Mouse (Mus musculus) CH12.LX (cell line): ENCODE measurements at regions not wholly inside any gene's neighbourhood (a gene's known extent, or its start where the extent isn't known, plus 50 kb on each side); places are given as distances from the start of the nearest gene placed in this dataset.

Experiments
- DNase-seq: peaks from one replicate; pipeline ENCODE4 v3.0.0-alpha.2; 2013; ENCODE audit errors: extremely low read depth
- H3K27ac ChIP-seq: 2 replicates; pipeline ENCODE4 v1.5.1; 2012; ENCODE audit warnings: low read depth, mild to moderate bottlenecking, control low read depth, moderate library complexity; ENCODE audit not compliant: insufficient read depth
- H3K27me3 ChIP-seq: replicated peaks from 2 replicates; pipeline ENCODE3; 2012; ENCODE audit warnings: inconsistent platforms
- H3K36me3 ChIP-seq, 2 experiments: replicated peaks in 1 of 2; 2 replicates each; pipeline versions ENCODE3 to v1.6.1; 2012; ENCODE audit warnings: inconsistent platforms in 1 of 2, low read length in 1 of 2, mild to moderate bottlenecking in 1 of 2, mixed read lengths in 1 of 2, moderate library complexity in 1 of 2; ENCODE audit not compliant: control insufficient read depth in 1 of 2, insufficient read depth in 1 of 2
- H3K4me1 ChIP-seq, 2 experiments: 2 replicates each; pipeline ENCODE4 v1.6.1; 2012; ENCODE audit warnings: inconsistent platforms in 1 of 2, moderate library complexity in 1 of 2; ENCODE audit not compliant: insufficient read depth in 2 of 2, control insufficient read depth in 1 of 2
- H3K4me2 ChIP-seq: 2 replicates; pipeline ENCODE4 v1.6.1; 2012; ENCODE audit warnings: low read depth, mild to moderate bottlenecking, control low read depth; ENCODE audit not compliant: poor library complexity, insufficient read depth, severe bottlenecking
- H3K4me3 ChIP-seq, 3 experiments: fragments of 150-350 bp in 1 of 3; sonication (generic) in 1 of 3; replicated peaks in 1 of 3; 2 replicates each; pipeline versions ENCODE3 to v1.5.1; 2011 to 2012; ENCODE audit warnings: low read depth in 2 of 3, low read length in 2 of 3, mild to moderate bottlenecking in 2 of 3, moderate library complexity in 2 of 3, control low read depth in 1 of 3, improper control_type of control experiment in 1 of 3, inconsistent platforms in 1 of 3, mixed read lengths in 1 of 3; ENCODE audit not compliant: poor library complexity in 1 of 3
- H3K79me2 ChIP-seq: replicated peaks from 2 replicates; pipeline ENCODE4 v1.6.1; 2012; ENCODE audit warnings: mild to moderate bottlenecking, moderate library complexity; ENCODE audit not compliant: control insufficient read depth, poor library complexity, insufficient read depth, severe bottlenecking; ENCODE audit errors: extremely low read depth
- H3K9ac ChIP-seq: 2 replicates; pipeline ENCODE4 v1.6.1; 2012; ENCODE audit warnings: low read depth, mild to moderate bottlenecking, control low read depth, moderate library complexity; ENCODE audit not compliant: insufficient read depth
- H3K9me3 ChIP-seq: replicated peaks from 2 replicates; pipeline ENCODE3; 2012; ENCODE audit warnings: low read length, inconsistent platforms, mixed read lengths
- BHLHE40 ChIP-seq: IDR thresholded peaks from 2 replicates; pipeline ENCODE4 v1.6.1; 2011; ENCODE audit warnings: mild to moderate bottlenecking, low read depth, low read length, improper control_type of control experiment
- CHD1 ChIP-seq: IDR thresholded peaks from 2 replicates; pipeline ENCODE4 v1.6.1; 2012; ENCODE audit warnings: low read depth, low read length, improper control_type of control experiment, inconsistent platforms
- CHD2 ChIP-seq: IDR thresholded peaks from 2 replicates; pipeline ENCODE4 v1.6.1; 2011; ENCODE audit warnings: low read length, improper control_type of control experiment
- E2F4 ChIP-seq: IDR thresholded peaks from 2 replicates; pipeline ENCODE4 v1.6.1; 2011; ENCODE audit warnings: low read depth, low read length, improper control_type of control experiment; ENCODE audit not compliant: insufficient replicate concordance
- ETS1 ChIP-seq: conservative IDR thresholded peaks from 2 replicates; pipeline ENCODE4 v1.6.1; 2012; ENCODE audit warnings: low read depth, mild to moderate bottlenecking, inconsistent platforms, low read length, improper control_type of control experiment, moderate library complexity
- GABPA ChIP-seq: IDR thresholded peaks from 2 replicates; pipeline ENCODE4 v1.6.1; 2012; ENCODE audit warnings: low read depth, low read length, improper control_type of control experiment, inconsistent platforms; ENCODE audit not compliant: insufficient replicate concordance
- IRF4 ChIP-seq: IDR thresholded peaks from 2 replicates; pipeline ENCODE4 v1.6.1; 2014; ENCODE audit warnings: low read depth, mild to moderate bottlenecking, inconsistent platforms, low read length, improper control_type of control experiment
- MAFK ChIP-seq: IDR thresholded peaks from 2 replicates; pipeline ENCODE4 v1.6.1; 2011; ENCODE audit warnings: low read length, improper control_type of control experiment; ENCODE audit not compliant: insufficient replicate concordance
- MAX ChIP-seq: IDR thresholded peaks from 2 replicates; pipeline ENCODE4 v1.6.1; 2011; ENCODE audit warnings: low read length, improper control_type of control experiment
- MYC ChIP-seq: IDR thresholded peaks from 2 replicates; pipeline ENCODE4 v1.6.1; 2011; ENCODE audit warnings: low read depth, mild to moderate bottlenecking, improper control_type of control experiment, low read length
- PAX5 ChIP-seq: IDR thresholded peaks from 2 replicates; pipeline ENCODE4 v1.6.1; 2012; ENCODE audit warnings: low read length, inconsistent platforms, mixed read lengths
- SMC3 ChIP-seq: IDR thresholded peaks from 2 replicates; pipeline ENCODE4 v1.6.1; 2011; ENCODE audit warnings: low read depth, low read length, improper control_type of control experiment
- TBP ChIP-seq: conservative IDR thresholded peaks from 2 replicates; pipeline ENCODE4 v1.6.1; 2011; ENCODE audit warnings: low read depth, low read length, improper control_type of control experiment
- UBTF ChIP-seq: IDR thresholded peaks from 2 replicates; pipeline ENCODE4 v1.6.1; 2012; ENCODE audit warnings: low read depth, mild to moderate bottlenecking, inconsistent platforms, low read length, improper control_type of control experiment, moderate library complexity
- USF1 ChIP-seq: IDR thresholded peaks from 2 replicates; pipeline ENCODE4 v1.6.1; 2014; ENCODE audit warnings: low read depth, mild to moderate bottlenecking, inconsistent platforms, low read length, improper control_type of control experiment
- USF2 ChIP-seq: conservative IDR thresholded peaks from 2 replicates; pipeline ENCODE4 v1.6.1; 2011; ENCODE audit warnings: low read depth, low read length, improper control_type of control experiment
- ZKSCAN1 ChIP-seq: IDR thresholded peaks from 2 replicates; pipeline ENCODE4 v1.6.1; 2012; ENCODE audit warnings: low read depth, inconsistent platforms, low read length, improper control_type of control experiment, borderline replicate concordance
- ZMIZ1 ChIP-seq: IDR thresholded peaks from 2 replicates; pipeline ENCODE4 v1.6.1; 2012; ENCODE audit warnings: low read depth, mild to moderate bottlenecking, inconsistent platforms, low read length, improper control_type of control experiment
- dilution Hi-C: fragments of 300-500 bp; cut with MboI; formaldehyde crosslinking; loops from 2 replicates; pipeline ENCODE4 v1.14.3; 2020; ENCODE audit warnings: low sequenced_read_pairs; ENCODE audit not compliant: extremely low pct_unique_long_range_greater_than_20kb, extremely low pct_ligation_motif_present
- in situ Hi-C: fragments of 300-500 bp; cut with MboI; formaldehyde crosslinking; loops from 3 replicates; pipeline ENCODE4 v1.14.3; 2019; ENCODE audit warnings: low sequenced_read_pairs, low pct_ligation_motif_present, low pct_unique_long_range_greater_than_20kb, mixed read lengths

- Histone ChIP-seq H3K27ac (no peak overlapping the region), H3K79me2 (no peaks in the 10 kb centered on the region), H3K4me3 (no peak overlapping the region), H3K27me3 (no peaks in the 10 kb centered on the region), H3K4me2 (no peak overlapping the region), H3K9me3 (no peaks in the 10 kb centered on the region), H3K4me1 (0 out of 4 replicates have a peak, but pooled peaks cover 0 to 3% of the 10 kb centered on the region in 2 experiments), H3K9ac (no peak overlapping the region), H3K36me3 (no peaks in the 10 kb centered on the region)
- in situ Hi-C loops (no loop called here), dilution Hi-C loops (no loop called here)
- TF ChIP-seq MAFK (no peak), CHD2 (no peak), UBTF (no peak)
- DNase-seq = no peak
Observed at GRCm38 (mm10) chr9:84861600-84861999, 451.0 kb upstream of the Gm11114 start.

- Histone ChIP-seq H3K4me2 (peak overlapping the region; percentile 37; the same call in 1 of the 2 replicates), H3K79me2 (no peaks in the 10 kb centered on the region), H3K9me3 (no peaks in the 10 kb centered on the region), H3K4me3 (no peak overlapping the region), H3K4me1 (0 out of 4 replicates have a peak, but pooled peaks cover 0 to 3% of the 10 kb centered on the region in 2 experiments), H3K36me3 (no peaks in the 10 kb centered on the region), H3K9ac (no peak overlapping the region), H3K27me3 (no peaks in the 10 kb centered on the region), H3K27ac (no peak overlapping the region)
- TF ChIP-seq USF1 = no peak
- no peak for TF ChIP-seq BHLHE40
- TF ChIP-seq GABPA = no peak
- no peak for TF ChIP-seq UBTF
- TF ChIP-seq ETS1 = no peak
- no peak for TF ChIP-seq PAX5
- TF ChIP-seq IRF4 = no peak
- no peak for TF ChIP-seq E2F4
- no peak for TF ChIP-seq SMC3
- TF ChIP-seq ZKSCAN1 = no peak
- no peak for TF ChIP-seq MAX
- TF ChIP-seq MYC = no peak
- TF ChIP-seq CHD1 = no peak
- TF ChIP-seq USF2 = no peak
- TF ChIP-seq TBP = no peak
- TF ChIP-seq ZMIZ1 = no peak
- in situ Hi-C loops (no loop called here), dilution Hi-C loops (no loop called here)
- DNase-seq = no peak
Observed at GRCm38 (mm10) chr9:84863431-84863830, 449.1 kb upstream of the Gm11114 start.
